Mouse (Mus musculus): ENCODE measurements at regions not wholly inside any gene's neighbourhood (a gene's known extent, or its start where the extent isn't known, plus 50 kb on each side); places are given as distances from the start of the nearest gene placed in this dataset.
A peak's percentile ranks its signal among the peaks of the same experiment; 100 is the strongest.

DNA sequence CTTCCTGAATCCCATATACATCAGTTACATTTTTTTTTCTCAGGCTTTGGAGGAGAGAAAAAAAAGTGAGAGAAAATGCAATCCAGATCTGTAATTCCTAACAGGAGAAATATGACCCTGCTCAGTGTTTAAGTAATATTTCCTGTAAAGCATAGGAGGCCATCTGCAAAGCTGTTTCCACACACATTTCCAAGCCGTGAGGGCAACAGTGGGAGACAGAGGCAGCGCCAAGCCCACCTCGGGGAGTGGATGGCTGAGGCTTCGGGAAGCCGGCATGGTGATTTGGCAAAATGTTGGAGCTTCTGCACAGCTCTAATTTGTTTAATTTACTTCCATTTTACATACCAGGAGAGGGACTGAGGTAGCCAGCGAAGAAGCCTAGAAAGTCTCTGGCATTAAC, 372.6 kb upstream of the Mki67 start:
- no peak for DNase-seq (ENCODE audit: low spot score in 2 of 2)

DNA sequence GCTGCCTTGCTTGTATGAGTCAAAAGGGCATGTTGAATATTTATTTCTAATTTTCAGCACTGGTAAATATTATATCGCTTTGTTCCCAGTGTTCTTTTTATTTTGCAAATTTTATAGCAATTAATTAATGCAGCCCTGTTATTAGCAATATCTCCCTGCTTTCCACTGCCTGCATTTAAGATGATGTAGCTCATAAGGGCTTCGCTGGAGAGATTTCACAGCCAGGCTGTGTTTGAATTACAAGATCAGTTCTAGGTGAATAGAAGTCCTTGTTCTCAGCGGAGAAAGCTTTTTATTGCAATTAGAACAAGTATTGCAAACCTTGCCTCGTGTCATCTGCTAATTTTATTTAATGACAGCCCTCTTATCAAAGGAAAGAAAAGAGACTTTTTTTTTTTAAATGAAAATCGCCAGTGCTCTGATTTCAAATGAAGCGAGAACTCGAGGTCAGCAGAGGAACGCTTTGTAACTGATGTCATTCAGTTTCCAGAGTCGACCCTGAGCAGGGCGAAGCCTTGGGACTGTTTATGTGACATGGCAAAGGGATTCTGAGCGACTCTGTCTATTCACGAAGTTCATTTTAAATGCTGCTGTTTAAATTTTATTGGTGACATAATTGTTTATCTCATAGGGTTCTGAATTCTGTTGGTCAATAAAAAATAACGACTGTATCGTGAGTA, 378.7 kb upstream of the Mki67 start:
- DNase-seq (ENCODE audit: low spot score in 2 of 2) = no peak

DNA sequence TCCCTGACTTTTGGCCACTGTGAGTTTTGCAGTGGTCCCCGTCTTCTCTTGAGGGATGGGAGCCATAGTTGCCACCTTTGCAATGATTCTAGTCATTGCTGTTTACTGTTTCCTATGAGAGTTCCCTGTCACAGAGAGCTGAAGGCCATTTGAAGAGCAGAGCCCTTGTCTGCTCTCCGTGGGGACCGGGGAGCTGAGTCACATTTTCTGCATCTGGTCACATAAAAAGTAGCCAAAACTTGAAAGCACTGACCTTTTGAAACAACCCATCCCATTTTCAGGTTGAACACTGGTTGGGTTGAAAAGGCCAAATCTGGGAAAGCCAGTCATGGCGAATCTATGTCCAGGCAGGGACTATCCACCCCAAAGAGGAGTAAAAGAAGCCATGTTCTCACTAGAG, 387.9 kb upstream of the Mki67 start:
- no peak for DNase-seq (ENCODE audit: low spot score in 2 of 2)

DNA sequence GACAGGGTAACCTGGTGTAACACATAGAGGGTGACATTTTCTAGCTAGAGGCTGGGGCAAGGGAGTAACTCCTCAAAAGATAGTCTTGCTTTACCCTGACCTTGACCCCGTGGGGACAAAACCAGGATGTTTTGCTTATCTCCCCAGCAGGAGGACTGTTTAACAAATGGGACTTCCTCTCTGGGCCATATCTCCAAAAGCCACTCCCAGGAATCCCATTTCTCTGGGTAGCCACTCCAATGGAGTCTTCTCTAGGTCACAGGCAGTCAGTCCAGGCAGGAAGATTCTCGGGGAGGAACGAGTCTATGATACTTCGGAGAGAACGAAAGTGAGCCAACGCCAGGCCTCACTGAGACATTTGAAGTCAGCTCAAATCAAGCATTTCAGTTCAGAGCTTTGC, 396.0 kb upstream of the Mki67 start:
- no peak for DNase-seq (ENCODE audit: low spot score in 2 of 2)

DNA sequence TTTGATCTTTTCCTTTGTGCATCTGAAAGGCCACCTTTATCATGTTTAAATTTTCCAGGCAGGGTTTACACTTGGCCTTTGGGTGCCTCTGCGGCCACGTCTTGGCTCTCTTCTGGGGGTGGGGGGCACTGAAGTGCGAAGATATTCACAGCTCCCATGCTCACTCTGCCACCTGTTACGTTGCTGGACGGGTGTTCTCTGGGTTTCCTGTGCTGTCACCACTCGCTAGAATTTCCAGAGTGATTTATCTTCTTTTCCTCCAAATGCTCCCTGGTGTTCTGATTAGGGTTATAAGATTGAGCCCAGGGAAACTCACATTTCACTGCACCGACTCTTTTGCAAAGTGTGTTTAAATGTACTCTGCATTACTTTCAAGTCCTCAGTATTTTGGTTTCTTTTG, 404.8 kb upstream of the Mki67 start:
- DNase-seq (ENCODE audit: low spot score in 2 of 2) = no peak

DNA sequence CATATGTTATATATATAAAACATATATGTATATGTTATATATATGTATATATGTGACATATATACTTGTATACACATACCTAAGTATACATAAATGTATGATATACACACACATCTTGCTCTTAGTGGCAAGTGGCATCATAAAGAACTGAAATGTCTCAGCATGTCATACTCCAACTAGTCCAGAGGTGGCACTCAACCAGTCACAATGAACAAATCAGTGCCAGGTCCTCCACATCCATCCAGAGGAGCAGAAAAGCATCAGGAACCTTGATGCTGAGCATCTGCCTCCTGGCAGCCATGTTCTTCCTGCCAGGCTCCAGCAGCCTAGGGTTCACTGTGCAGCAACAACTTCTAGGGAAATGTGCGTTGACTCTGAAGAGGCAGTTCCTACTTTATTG, 405.2 kb upstream of the Mki67 start:
- no peak for DNase-seq (ENCODE audit: low spot score in 2 of 2)

DNA sequence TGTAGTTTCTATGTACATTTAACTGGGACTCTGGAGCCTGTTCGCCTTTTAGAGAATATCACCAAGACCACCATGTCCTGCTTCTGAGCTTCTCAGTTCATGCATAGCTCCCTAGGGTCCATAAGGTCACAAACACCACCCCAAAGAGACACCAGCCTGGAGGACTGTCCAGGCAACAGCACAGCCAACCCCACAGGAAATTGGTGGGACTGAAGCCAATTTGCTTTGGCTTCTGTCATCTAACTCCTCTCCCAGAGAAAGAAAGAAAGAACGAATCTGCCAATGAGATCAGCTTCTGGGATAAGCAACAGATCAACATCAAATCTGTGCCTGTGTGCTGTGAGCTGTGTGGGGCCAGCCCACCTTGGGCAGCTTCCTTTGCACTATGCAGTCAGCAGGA, 408.6 kb upstream of the Mki67 start:
- DNase-seq (ENCODE audit: low spot score in 2 of 2) = no peak

DNA sequence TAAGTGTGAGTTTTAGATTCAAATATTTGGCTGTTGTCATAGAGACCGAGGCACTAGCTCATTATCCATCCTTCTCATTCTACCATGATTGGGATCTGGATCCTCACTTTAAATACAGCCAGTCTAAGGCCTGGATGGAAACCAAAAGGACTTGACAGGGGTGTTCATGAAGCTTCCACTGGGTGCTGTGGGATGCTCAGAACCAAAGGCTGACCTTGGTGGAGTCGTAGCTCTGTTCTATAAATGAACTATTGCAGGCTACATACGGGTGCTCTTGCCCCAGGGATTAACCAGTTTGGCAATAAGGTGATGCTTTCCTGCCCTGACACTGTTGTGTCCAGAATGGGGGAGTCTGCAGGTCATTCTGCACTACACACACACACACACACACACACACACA, 410.2 kb upstream of the Mki67 start:
- no peak for DNase-seq (ENCODE audit: low spot score in 2 of 2)

DNA sequence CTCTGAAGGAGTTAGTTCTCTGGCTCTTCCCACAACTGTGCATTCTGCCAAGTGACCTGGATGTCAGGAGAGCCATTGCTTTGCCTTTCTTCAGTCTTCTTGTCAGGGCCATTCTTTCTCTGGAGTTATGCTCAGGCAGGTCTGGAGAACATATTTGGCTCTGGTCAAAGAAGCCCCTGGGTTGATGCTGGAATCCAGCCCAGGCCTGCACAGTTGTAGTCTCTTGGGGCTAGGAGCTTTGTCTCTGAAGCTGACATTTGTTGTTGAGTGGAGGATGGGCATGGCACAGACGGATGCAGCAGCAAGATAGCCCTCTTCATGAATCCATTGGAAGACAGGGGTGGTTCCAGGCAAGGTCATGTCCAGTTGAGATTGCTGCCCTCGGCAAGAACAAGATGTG, 411.4 kb upstream of the Mki67 start:
- no peak for DNase-seq (ENCODE audit: low spot score in 2 of 2)

DNA sequence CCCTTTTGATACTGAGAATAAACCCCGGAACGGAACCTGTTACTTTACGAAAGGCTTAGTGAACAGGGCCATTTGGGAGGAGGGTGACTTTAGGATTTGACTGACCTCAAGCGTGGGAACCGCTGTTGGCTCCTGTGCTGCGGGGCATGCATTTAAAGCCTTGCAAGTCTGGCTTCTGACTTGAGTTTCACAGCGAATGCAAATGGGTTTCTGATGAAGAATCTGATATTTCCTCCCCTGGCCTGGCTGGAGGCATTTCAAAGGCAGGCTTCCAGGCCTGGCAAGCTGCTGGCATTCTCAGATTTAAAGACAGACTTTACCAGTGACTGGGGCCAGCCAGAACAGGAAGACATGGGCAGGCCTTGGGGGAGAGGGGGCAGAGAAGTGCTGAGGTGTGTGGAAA, 413.6 kb upstream of the Mki67 start:
- no peak for DNase-seq (ENCODE audit: low spot score in 2 of 2)

DNA sequence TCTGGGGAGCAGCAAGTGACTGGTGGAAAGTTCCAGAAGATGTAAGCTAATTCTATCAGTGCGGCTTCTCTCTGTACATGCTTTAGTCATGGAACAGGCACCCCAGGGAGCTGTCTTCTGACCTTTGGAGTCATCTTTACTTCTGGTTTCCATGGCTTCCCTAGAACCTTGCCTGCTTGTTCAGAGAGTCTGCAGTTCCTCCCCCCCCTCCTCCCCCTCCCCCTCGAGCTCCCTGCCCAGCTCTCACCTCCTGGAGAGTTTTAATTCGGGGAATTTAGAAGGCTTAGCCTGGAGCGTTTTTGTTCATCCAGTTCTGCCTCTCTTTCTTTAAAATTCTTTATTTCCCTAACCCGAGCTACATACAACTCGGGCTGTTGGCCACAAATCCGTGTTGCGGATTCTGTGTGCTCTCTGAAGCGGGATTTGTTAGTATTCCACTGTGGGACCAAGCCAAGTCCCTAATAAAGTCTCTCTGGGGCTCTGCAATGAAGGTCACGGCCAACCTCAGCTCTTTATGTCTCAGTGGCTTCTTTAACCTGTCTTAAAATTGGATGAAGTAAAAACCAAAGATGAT, 414.6 kb upstream of the Mki67 start:
- DNase-seq (ENCODE audit: low spot score in 2 of 2) = no peak

DNA sequence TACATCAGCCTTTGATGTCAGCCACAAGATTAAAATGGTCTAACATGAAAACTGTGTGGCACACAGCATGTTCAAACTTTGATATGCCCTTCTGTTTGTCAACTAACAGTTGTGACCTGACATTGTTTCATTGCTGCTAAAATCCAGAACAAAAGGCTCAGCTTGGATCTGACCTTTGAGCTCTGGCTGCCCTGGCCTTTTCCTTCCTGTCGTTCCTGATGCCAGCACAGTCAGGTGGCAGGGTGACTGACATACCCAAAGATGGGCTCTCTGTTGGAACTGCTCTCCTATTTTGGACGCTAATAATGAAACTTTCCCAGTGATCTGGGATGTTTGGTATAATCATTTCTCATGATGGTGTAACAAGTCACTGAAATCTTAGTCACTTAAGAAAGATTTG, 416.8 kb upstream of the Mki67 start:
- DNase-seq (ENCODE audit: low spot score in 2 of 2) = no peak

DNA sequence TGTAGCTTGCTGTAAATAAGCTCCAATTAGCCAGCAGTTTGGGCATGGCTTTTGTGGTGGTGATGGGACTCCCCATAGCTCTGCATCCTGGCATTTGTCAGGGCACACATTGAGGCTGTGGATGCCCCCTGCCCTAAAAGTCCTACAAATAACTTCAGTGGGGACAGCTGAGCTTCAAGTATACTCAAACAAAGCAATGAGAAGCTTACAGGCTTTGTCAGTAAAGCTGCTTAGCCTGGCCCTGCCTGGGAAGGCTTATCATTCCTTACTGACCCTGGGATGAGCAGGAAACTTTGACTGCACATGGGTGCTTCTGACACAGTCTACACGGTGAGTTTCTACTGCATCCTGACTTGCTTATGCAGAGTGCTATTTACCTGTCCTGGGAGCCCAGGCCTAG, 420.5 kb upstream of the Mki67 start:
- DNase-seq (ENCODE audit: low spot score in 2 of 2) = no peak

DNA sequence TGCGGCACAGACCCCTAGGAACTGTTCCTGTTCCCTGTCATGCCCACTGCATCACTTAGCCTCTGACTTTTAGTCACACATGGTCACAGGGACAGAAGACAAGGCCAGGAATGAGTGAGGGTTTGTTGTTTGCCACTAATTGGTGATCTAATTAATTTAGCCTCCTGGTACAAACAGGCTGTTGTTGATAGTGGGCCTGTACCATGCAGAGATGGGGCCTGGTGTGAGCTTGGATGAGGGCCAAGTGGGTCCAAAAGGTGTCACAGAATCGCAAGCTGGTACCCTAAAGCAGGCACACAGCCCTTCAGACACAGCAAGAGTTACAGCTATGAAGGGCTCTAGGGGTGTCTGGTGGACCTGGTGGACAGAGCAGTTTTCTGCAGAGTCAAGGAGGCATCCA, 421.2 kb upstream of the Mki67 start:
- no peak for DNase-seq (ENCODE audit: low spot score in 2 of 2)

DNA sequence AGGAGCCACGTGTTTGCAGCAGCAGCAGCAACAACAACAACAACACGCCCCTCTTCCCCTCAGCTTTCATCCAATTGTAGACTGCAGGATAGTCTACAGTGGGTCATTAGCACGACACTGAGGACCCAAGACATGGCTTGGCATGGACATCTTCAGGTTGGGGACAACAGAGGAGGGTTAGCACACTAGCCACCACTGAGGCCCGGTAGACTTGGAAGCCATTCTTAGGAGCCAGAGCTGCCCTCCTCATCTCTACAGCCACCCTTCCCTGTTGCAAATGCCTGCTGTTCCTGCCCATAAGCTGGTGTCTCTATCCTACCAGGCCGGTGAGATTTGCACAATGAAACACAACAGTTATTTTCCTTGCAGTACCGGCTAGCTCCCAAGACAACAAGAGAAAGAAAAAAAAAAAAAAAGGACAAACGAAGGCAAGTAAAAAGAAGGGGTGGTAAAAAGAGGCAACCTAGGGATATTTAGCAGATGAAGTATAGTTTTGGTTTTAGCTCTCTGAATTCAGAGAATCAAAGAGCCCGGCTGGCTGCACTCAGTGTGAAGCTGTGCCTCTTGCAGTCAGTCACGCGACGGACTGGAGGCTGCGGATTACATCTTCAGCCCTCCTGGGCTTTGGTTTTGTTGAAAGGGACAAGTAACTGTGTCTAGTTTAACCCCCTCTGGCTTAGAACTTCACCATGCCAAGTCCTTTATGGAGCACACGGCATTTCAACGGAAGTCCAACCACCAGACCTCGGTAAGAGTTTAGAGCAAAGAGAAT, 421.9 kb upstream of the Mki67 start:
- DNase-seq (ENCODE audit: low spot score in 2 of 2) = no peak

DNA sequence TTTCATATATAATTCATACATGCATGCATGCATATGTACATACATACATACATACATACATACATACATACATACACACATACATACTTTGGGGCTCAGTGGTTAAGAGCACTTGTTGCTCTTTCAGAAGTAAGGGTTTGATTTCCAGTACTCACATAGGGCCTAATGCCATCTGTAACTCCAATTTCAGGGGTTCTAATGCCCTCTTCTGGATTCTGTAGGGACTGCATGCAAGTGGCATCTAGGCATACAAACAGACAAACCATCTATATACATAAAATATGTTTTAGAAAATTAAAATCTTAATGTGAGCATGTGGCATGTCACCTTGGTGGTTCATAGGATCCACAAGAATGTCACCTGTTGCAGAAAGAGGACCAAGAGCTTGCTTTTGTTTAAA, 426.7 kb upstream of the Mki67 start:
- no peak for DNase-seq (ENCODE audit: low spot score in 2 of 2)

DNA sequence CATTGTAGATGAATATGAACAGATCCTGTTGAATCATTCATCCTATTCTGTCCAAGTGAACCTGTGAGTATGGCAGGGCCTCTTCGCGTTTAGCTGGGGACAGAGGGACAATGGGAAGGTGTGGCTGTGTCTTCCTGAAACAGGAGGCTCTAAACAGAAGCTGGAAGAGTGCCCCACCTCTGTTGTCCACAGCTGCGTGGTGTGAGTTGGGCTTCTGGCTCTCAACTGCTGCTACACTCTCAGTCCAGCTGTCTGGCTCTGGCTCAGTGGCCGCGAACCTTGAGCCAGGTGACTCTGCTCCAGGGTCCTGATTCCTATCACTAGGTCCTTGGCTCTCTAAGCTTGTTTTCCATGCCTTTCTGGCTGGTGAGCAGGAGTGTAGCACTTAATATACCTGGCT, 434.0 kb upstream of the Mki67 start:
- peak in 1 of 2 experiments; percentile 31 for DNase-seq (ENCODE audit: low spot score in 2 of 2)

DNA sequence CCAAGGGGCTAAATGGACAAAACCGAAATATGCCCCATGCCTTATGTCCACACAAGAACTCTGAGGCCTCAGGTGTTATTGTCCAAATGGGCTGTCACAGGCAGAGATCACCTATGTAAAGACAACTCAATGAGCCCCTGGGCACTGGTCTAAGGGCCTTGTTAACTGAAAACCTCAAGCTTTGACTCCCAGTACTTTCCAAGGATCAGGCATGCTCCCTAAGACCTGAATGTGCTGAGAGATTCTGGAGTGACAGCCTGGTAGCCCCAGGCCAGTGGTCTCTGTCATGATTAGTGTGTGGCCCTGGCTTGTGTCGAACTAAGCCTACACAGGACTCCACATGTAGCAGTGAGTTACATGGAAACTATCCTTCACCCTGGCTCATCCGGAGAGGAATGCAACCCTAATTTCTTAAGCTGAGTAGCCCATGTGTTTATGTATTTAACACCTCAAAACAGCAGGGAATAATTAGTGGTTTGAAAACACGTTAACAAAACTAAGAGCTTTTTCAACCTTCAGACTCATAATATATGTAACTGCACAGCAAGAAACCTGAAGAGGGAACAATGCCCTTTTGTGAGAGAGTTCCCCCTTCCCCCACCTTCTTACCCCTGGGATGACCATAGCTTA, 435.3 kb upstream of the Mki67 start:
- DNase-seq (ENCODE audit: low spot score in 2 of 2) = no peak

DNA sequence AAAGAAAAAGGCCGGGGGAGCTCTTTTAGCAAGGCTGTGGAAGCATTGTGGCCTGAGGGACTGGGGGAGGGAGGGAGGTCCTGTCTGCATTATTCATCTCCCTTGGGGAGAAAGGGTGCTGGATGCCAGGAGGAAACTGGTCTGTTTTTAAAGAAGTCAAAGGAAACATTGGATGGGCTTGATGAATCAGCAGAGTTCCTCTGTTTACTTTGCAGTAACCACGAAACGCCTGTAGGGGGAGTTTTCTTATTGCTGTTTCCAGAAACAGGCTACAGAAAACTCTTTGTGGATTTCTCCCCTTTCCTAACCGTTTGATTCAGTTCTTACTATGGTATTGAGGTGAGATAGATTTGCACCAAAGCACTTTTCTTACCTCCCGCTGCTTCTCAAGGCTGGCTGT, 436.3 kb upstream of the Mki67 start:
- peak; percentile 76 to 80 for DNase-seq (ENCODE audit: low spot score in 2 of 2)

DNA sequence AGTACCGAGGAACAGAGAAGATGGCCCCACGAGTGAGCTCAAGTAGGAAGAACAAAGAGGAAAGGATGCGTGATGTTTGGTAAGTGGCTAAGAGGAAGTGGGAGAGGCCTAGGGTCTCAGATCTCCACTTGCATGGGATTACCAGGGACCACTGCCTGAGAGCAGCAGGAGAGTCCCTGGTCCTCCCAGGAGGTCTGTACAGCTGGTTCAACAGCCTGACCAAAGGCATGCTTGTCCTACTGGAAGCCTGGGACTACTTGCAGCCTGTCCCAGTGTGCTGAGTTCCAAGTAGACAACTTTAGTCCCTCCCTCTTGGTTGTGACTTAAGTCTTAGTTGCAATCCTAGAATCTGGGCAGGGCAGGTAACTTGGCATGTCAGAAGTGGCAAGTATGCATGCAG, 437.5 kb upstream of the Mki67 start:
- DNase-seq (ENCODE audit: low spot score in 2 of 2) = no peak

DNA sequence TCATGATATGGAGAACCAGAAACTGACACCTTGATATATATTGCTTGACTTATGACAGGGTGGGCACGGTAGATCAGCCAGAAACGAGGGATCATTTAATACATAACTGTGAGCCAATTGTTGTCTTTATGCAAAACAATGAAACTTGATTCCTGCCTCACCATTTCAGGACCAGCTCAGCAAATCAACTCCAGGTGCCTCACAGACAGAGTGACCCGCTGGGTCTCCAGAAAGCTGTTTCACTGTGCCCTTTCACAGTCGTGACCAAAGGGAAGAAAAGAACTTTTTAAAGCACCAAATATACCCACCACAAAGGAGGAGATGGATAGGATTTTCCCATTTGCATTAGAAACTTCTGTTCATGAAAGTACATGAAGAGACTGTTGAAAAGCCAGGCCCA, 443.0 kb upstream of the Mki67 start:
- no peak for DNase-seq (ENCODE audit: low spot score in 2 of 2)

DNA sequence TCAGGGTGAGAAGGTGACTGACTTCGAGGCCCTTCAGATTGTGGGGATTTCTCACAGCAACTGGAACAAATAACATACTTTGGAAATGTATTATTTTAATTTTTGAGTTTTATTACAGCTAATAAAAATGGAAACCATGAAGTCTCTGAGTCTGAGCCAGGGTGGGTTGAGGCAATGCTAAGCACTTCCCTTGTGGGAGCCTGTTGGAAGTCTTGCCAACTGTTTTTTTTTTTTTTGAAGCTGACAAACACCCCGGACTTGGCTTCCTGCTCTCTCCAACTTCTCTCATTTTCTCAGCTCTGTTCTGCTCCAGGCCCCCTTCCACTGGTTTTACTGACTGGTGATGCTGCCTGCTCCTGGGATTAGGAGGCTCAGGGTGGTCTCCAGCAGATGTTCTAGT, 445.4 kb upstream of the Mki67 start:
- no peak for DNase-seq (ENCODE audit: low spot score in 2 of 2)

DNA sequence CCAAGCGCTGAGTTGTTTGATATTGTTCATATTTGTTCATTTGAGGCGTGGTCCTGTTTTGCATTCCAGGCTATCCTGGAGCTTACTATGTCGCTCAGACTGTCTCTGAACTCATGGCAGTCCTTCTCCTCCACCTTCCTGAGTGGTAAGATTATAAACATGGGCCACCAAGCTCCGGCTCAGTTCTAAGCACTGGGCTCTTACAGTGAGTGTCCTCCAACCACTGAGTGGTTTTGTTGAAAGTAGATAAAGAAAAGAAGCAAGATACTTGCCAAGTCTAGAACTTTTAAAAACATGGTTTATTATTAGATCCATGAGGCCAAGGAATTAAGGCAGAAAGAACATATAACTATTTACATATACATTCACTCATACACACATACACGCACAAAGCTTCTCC, 448.7 kb upstream of the Mki67 start:
- DNase-seq (ENCODE audit: low spot score in 2 of 2) = no peak
